Mouse (Mus musculus) lung, postnatal 0 days (tissue): ENCODE measurements around the gene Gse1. TPM values are rescaled to one million over a fixed set of nuclear protein-coding genes. Genes with fewer than 3 reads are reported as not detected.

Experiments used
- ATAC-seq: fragments of 200-750 bp; cut with Nextera tagmentation; 2 replicates; pipeline ENCODE4 v1.8.0; 2017; ENCODE audit warnings: moderate library complexity
- DNase-seq: peaks from one replicate; pipeline ENCODE4 v3.0.0-alpha.2; 2016; ENCODE audit warnings: low spot score
- H3K27ac ChIP-seq: fragments of 300-500 bp; sonication (generic); 2 replicates; pipeline ENCODE4 v1.5.1; 2014; ENCODE audit warnings: antibody characterized with exemption, mild to moderate bottlenecking, low read length, mixed read lengths
- H3K27me3 ChIP-seq: fragments of 300-500 bp; sonication (generic); replicated peaks from 2 replicates; pipeline ENCODE4 v1.6.1; 2014; ENCODE audit warnings: low read length, mixed read lengths; ENCODE audit not compliant: insufficient read depth
- H3K36me3 ChIP-seq: fragments of 300-500 bp; sonication (generic); 2 replicates; pipeline ENCODE4 v1.6.1; 2014; ENCODE audit warnings: low read length, mixed read lengths; ENCODE audit not compliant: insufficient read depth
- H3K4me1 ChIP-seq: fragments of 300-500 bp; sonication (generic); 2 replicates; pipeline ENCODE4 v1.6.1; 2014; ENCODE audit warnings: antibody characterized with exemption, low read depth, low read length, mixed read lengths; ENCODE audit not compliant: insufficient read depth
- H3K4me2 ChIP-seq: fragments of 300-500 bp; sonication (generic); replicated peaks from 2 replicates; pipeline ENCODE4 v1.6.1; 2014; ENCODE audit warnings: low read depth, mild to moderate bottlenecking, low read length, moderate library complexity, mixed read lengths
- H3K4me3 ChIP-seq: fragments of 300-500 bp; sonication (generic); 2 replicates; pipeline ENCODE4 v1.5.1; 2014; ENCODE audit warnings: low read depth, low read length
- H3K9ac ChIP-seq: fragments of 300-500 bp; sonication (generic); replicated peaks from 2 replicates; pipeline ENCODE4 v1.6.1; 2014; ENCODE audit warnings: low read depth, mild to moderate bottlenecking
- H3K9me3 ChIP-seq: fragments of 300-500 bp; sonication (generic); 2 replicates; pipeline ENCODE4 v1.6.1; 2016; ENCODE audit warnings: low read length, mixed read lengths
- CTCF ChIP-seq: IDR thresholded peaks from 2 replicates; pipeline ENCODE4 v1.5.1; 2016; ENCODE audit warnings: antibody characterized with exemption, mild to moderate bottlenecking
- EP300 ChIP-seq: IDR thresholded peaks from 2 replicates; pipeline ENCODE4 v1.6.1; 2016; ENCODE audit warnings: antibody characterized with exemption, mild to moderate bottlenecking, control low read depth
- WGBS: fragments of 180-500 bp; shearing (Covaris S2); extraction: QIAGEN DNeasy Blood & Tissue Kit; methylation state at CpG from one replicate; pipeline ENCODE4 v1.1.7; 2014; 5-methylcytosine and 5-hydroxymethylcytosine counted together
- polyA plus RNA-seq: library from polyadenylated mRNA; unstranded; fragments of >200 nt; fragmentation: Nextera tagmentation; extraction: Ambion mirVana; gene quantifications from 2 replicates; pipeline ENCODE4 v1.2.1, GENCODE M21; 2015

Gene Gse1
- polyA plus RNA-seq, 1 experiment from 2014 or later = 9.9 TPM

DNA sequence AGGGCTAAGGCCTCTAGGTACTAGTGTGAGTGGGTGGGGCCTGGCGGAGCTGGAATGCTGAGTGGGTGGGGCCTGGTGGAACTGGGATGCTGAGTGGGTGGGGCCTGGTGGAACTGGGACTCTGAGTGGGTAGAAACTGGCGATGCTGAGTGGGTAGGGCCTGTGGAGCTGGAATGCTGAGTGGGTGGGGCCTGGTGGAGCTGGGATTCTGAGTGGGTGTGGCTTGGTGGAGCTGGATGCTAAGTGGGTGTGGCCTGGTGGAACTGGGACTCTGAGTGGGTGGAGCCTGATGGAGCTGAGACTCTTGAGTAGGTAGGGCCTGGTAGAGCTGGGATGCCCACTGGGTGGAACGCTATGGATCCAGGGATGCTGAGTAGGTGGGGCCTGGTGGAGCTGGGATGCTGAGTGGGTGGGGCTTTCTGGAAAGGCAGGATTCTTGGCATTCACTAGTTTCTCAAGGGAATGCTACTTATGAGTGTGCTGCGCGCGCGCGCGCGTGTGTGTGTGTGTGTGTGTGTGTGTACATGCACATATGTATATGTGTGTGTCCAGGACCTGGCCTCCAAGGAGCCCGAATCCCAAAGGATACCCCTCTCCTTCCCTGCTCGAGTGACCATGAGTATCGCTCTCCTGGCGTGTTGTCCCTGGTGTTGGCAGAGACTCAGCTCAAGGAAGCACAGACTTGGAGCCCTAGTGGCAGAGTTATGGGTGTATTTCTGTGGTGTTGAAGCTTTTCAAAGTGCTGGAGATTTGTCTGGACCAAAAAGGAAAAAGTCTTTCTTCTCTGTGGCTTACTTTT, 290.7 kb downstream of the Gse1 start:
- Histone ChIP-seq H3K4me2 (no peak overlapping the region), H3K27me3 (no peaks in the 10 kb centered on the region), H3K4me1 (peaks cover 5% of the 10 kb centered on the region; the same call in 1 of the 2 replicates), H3K4me3 (no peak overlapping the region), H3K9ac (no peak overlapping the region), H3K9me3 (no peaks in the 10 kb centered on the region), H3K27ac (no peak overlapping the region), H3K36me3 (no peaks in the 10 kb centered on the region)
- DNase-seq (peak; percentile 92), ATAC-seq (peak; percentile 66)
- WGBS = 61% methylated on average over 14 of the region's 14 CpGs
- TF ChIP-seq CTCF = peak; percentile 20
- no peak for TF ChIP-seq EP300

DNA sequence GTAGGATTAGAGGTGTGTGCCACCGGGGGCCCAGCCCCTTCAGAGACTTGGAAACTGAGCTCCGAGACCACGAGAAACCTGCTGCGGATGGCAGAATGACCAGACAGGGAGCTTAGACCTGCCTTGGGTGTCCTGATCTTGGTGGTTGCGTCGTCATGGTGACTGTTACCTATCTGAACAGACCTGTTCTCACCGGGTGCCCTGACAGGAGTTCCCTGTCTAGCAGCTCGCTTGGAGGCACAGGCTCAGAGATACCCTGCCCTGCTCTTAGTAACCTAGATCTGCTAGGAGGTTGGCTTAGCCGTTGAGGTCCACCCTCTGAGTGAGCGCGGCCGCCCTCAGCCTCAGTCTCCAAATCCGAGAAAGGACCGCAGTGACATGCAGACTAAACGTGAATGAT, 292.0 kb downstream of the Gse1 start:
- H3K9me3 ChIP-seq = no peaks in the 10 kb centered on the region
- peaks cover 5% of the 10 kb centered on the region; the same call in 1 of the 2 replicates for H3K4me1 ChIP-seq
- no peak overlapping the region for H3K4me3 ChIP-seq
- ATAC-seq (no peak), DNase-seq (no peak)
- no peak overlapping the region for H3K27ac ChIP-seq
- no peaks in the 10 kb centered on the region for H3K36me3 ChIP-seq
- TF ChIP-seq CTCF (no peak), EP300 (no peak)
- H3K4me2 ChIP-seq = no peak overlapping the region
- no peaks in the 10 kb centered on the region for H3K27me3 ChIP-seq
- WGBS = 63% methylated on average over 15 of the region's 15 CpGs
- no peak overlapping the region for H3K9ac ChIP-seq

DNA sequence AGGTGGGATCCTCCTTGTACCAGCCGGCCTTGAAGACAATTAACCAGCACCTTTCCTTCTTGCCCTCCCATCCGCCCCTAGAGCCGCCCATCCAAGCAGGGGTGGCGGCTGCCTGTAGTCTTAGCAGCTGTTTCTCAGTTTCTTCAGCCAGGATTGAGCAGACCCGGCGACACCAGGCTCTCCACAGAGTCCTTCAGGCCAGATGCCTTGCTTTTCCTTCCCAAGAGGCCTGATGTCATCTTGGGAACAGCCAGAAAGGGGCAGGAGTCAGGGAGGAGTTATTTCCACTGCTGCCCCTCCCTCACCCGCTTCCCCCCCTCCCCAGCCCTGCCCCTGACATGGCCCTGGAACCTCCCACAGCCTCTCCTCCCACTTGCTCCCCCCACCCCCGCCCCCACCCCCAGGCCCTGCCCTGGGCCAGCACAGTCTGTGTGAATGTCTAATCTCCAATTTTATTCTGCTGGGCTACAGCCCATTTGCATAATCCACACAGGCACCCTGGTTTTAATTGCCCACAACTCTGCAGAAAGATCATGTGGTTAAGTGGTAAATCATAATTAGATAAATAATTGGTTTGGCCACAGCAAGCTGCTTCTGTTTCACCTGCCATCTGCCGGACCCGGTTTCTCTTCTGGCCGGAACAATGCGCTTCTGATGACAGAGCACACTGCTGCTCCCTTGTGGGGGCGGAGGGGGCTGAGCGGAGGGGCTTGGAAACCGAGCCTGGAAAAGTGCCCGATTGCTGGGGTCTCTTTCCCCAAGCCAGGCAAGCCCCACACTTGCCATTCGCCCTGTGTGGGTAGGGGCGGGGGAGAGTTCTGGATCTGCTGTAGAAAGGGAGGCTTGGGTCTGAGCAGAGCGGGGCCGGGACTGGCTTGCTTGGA, 292.7 kb downstream of the Gse1 start:
- peak; percentile 68 for ATAC-seq
- peak; percentile 48 for TF ChIP-seq CTCF
- TF ChIP-seq EP300 = no peak
- no peaks in the 10 kb centered on the region for H3K36me3 ChIP-seq
- no peak overlapping the region for H3K9ac ChIP-seq
- H3K9me3 ChIP-seq = no peaks in the 10 kb centered on the region
- no peak overlapping the region for H3K4me3 ChIP-seq
- WGBS = 38% methylated on average over 20 of the region's 20 CpGs
- no peak overlapping the region for H3K4me2 ChIP-seq
- H3K27ac ChIP-seq = no peak overlapping the region
- DNase-seq = peak; percentile 86
- H3K27me3 ChIP-seq = no peaks in the 10 kb centered on the region
- H3K4me1 ChIP-seq = peaks cover 5% of the 10 kb centered on the region; the same call in 1 of the 2 replicates

DNA sequence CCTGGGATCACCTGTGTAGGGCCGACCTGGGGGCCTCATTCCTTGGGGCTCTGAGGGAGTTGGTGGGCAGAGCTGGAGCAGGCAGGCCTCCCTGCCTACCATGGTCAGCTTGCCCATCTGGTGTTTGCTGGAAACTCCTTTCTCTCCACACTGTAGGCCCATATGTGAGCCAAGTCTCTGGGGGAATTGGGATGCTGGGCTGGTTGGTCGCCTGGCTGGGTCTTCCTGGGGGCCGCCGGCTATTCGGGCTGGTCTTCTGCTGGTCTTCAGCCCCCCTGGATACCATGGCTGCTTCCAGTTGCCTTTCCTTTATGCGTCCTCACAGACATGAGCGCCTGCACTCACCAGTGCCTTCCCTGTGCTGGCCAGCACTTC, 293.3 kb downstream of the Gse1 start:
- Histone ChIP-seq H3K4me2 (no peak overlapping the region), H3K9me3 (no peaks in the 10 kb centered on the region), H3K4me3 (no peak overlapping the region), H3K27ac (no peak overlapping the region), H3K9ac (no peak overlapping the region), H3K4me1 (peaks cover 5% of the 10 kb centered on the region; the same call in 1 of the 2 replicates), H3K36me3 (no peaks in the 10 kb centered on the region), H3K27me3 (no peaks in the 10 kb centered on the region)
- no peak for TF ChIP-seq CTCF
- TF ChIP-seq EP300 = no peak
- 72% methylated on average over 7 of the region's 7 CpGs for WGBS
- ATAC-seq (no peak), DNase-seq (no peak)

DNA sequence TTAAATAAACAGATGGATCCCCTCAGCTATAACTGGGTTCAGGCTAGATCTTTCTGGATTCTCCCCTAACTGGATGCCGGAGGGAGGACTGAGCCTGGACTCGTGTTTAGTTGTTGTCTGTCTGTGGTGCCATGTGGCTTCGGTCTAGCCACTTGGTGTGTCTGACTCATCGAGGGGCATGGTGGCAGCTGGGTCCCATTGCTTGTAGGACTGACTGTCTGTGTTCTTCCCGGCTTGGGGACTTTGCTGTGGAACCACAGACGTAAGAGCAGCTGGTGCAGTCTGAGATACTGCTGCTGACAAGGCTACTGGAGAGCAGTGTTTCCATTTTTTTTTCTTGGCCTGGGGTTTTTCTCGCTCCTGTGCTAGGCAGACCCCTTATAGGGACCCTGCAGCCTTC, 295.4 kb downstream of the Gse1 start:
- Histone ChIP-seq H3K4me2 (no peak overlapping the region), H3K9ac (no peak overlapping the region), H3K36me3 (no peaks in the 10 kb centered on the region), H3K4me1 (peaks cover 5% of the 10 kb centered on the region; the same call in 1 of the 2 replicates), H3K4me3 (no peak overlapping the region), H3K27ac (no peak overlapping the region), H3K27me3 (no peaks in the 10 kb centered on the region), H3K9me3 (no peaks in the 10 kb centered on the region)
- 67% methylated on average over 7 of the region's 7 CpGs for WGBS
- ATAC-seq (no peak), DNase-seq (no peak)
- TF ChIP-seq EP300 = no peak
- TF ChIP-seq CTCF = no peak

DNA sequence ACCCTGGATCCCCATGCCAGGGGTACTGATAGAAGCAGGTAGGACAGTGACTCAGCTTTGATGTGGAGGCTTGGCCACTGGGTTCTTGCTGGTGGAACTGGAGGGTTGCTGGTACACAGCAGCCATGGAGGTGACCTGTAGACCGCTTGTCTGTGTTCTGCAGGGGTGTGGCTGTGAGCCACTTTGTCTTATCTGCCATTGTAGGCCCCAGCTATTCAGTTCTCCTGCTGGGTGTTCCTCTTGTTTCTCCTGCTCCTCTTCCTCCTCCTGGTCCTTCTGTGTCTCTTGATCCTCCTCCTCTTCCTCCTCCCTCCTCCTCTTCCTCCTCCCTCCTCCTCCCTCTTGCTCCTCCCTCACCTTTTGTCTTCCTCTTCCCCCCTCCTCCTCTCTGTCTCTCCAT, 296.9 kb downstream of the Gse1 start:
- TF ChIP-seq CTCF = no peak
- TF ChIP-seq EP300 = no peak
- peaks cover 9% of the 10 kb centered on the region; the same call in 1 of the 2 replicates for H3K4me1 ChIP-seq

More for the DNA sequence above, 296.9 kb downstream of the Gse1 start:
- ATAC-seq (no peak), DNase-seq (no peak)
- H3K4me2 ChIP-seq = no peak overlapping the region
- H3K9me3 ChIP-seq = no peaks in the 10 kb centered on the region
- H3K9ac ChIP-seq = no peak overlapping the region
- no peaks in the 10 kb centered on the region for H3K36me3 ChIP-seq
- H3K27me3 ChIP-seq = no peaks in the 10 kb centered on the region
- no peak overlapping the region for H3K4me3 ChIP-seq
- 83% methylated on average over 1 of the region's 1 CpGs for WGBS
- H3K27ac ChIP-seq = no peak overlapping the region
